Mouse (Mus musculus) heart, adult 2 months (tissue): ENCODE measurements around the gene Myb.

ENCODE experiments used
- CTCF ChIP-seq: fragments of 200-600 bp; IDR thresholded peaks from 2 replicates; pipeline ENCODE4 v1.8.1; 2022; ENCODE audit warnings: antibody characterized with exemption, mild to moderate bottlenecking, moderate library complexity
- EP300 ChIP-seq: fragments of 200-500 bp; IDR thresholded peaks from 2 replicates; pipeline ENCODE4 v1.6.1; 2011; ENCODE audit warnings: low read depth, low read length, control low read depth; ENCODE audit not compliant: insufficient read depth
- POLR2A ChIP-seq: fragments of 200-500 bp; IDR thresholded peaks from 2 replicates; pipeline ENCODE4 v1.6.1; 2011; ENCODE audit warnings: mild to moderate bottlenecking, low read depth, low read length, control low read depth; ENCODE audit not compliant: insufficient read depth

- no peak for TF ChIP-seq CTCF
- TF ChIP-seq POLR2A, result no peak
- TF ChIP-seq EP300, result no peak
Observed at GRCm38 (mm10) chr10:21192436-21192835, 31.7 kb upstream of the Myb start.
